Comparison of ENCODE assay signal across 25 mouse cellular contexts in genomic region chr13:109298852-109299251, GRCm38 (mm10).
A peak's percentile ranks its signal among the peaks of the same experiment; 100 is the strongest.
DNase-seq lines count a peak whose midpoint lies in the region; ATAC-seq and TF ChIP-seq lines count a peak whose summit lies in the region.
"Had no signal": no experiment of that assay in that cellular context is flagged by ENCODE, and none has a peak within 500 bp of the region (broad histone marks: within the 10 kb centered on the region; RNA-seq: fewer than 3 reads in every experiment).

No protein-coding gene starts in this region.

- H3K9me3 ChIP-seq in liver, embryonic 13.5 days (replicated peaks), result no peaks in the 10 kb centered on the region
- H3K9me3 ChIP-seq in MEL (replicated peaks; ENCODE audit: insufficient read depth, low read length), result no peaks in the 10 kb centered on the region
- no peaks in the 10 kb centered on the region for H3K9me3 ChIP-seq in liver, postnatal 0 days (ENCODE audit: low read length)
- H3K9me3 ChIP-seq: forebrain, embryonic 12.5 days; heart, embryonic 15.5 days; midbrain, embryonic 13.5 days; neural tube, embryonic 15.5 days had no signal

- no peak for TF ChIP-seq EP300 in MEL (IDR thresholded peaks at IDR 0.05; ENCODE audit: low read depth in 1 of 2, low read length in 2 of 2)
- no peak for TF ChIP-seq EP300 in liver, postnatal 0 days (IDR thresholded peaks at IDR 0.05; ENCODE audit: low read depth)

- H3K4me1 ChIP-seq in liver, embryonic 13.5 days (replicated peaks), result no peaks in the 10 kb centered on the region
- H3K4me1 ChIP-seq in MEL (ENCODE audit: control insufficient read depth in 1 of 2, insufficient read depth in 2 of 2, low read length in 2 of 2), result no peaks in the 10 kb centered on the region
- H3K4me1 ChIP-seq in liver, postnatal 0 days (ENCODE audit: insufficient read depth), result no peaks in the 10 kb centered on the region

- H3K9ac ChIP-seq in liver, embryonic 13.5 days, result no peak overlapping the region
- no peak overlapping the region for H3K9ac ChIP-seq in MEL (ENCODE audit: control insufficient read depth, low read depth, low read length, poor library complexity, severe bottlenecking)
- no peak overlapping the region for H3K9ac ChIP-seq in liver, postnatal 0 days (replicated peaks)
- H3K9ac ChIP-seq: forebrain, embryonic 12.5 days; heart, embryonic 15.5 days; liver, embryonic 14.5 days; midbrain, embryonic 13.5 days; neural tube, embryonic 15.5 days had no signal

- no peak for TF ChIP-seq CTCF in MEL (IDR thresholded peaks at IDR 0.05 in 2 of 3, conservative IDR thresholded peaks at IDR 0.05 in 1 of 3; ENCODE audit: control insufficient read depth in 1 of 3, insufficient read depth in 1 of 3, low read depth in 2 of 3, low read length in 3 of 3, poor library complexity in 1 of 3, severe bottlenecking in 1 of 3)
- no peak for TF ChIP-seq CTCF in liver, postnatal 0 days (IDR thresholded peaks at IDR 0.05; ENCODE audit: low read depth)

- 21% methylated on average over 7 of the region's 7 CpGs for WGBS in liver, embryonic 13.5 days (ENCODE audit: insufficient replicate concordance)
- WGBS in liver, postnatal 0 days (ENCODE audit: insufficient replicate concordance), result 33% methylated on average over 7 of the region's 7 CpGs

- no peaks in the 10 kb centered on the region for H3K27me3 ChIP-seq in liver, embryonic 13.5 days
- H3K27me3 ChIP-seq in MEL (ENCODE audit: control insufficient read depth in 1 of 2, insufficient read depth in 2 of 2, low read length in 2 of 2), result peaks cover 0 to 3% of the 10 kb centered on the region in 2 experiments; a peak in 1 of 4 replicates
- no peaks in the 10 kb centered on the region for H3K27me3 ChIP-seq in liver, postnatal 0 days (ENCODE audit: insufficient read depth, low read length)
- H3K27me3 ChIP-seq: forebrain, embryonic 12.5 days; heart, embryonic 15.5 days; midbrain, embryonic 13.5 days; neural tube, embryonic 15.5 days had no signal

- no peak overlapping the region for H3K4me3 ChIP-seq in liver, embryonic 13.5 days (replicated peaks)
- no peak overlapping the region for H3K4me3 ChIP-seq in MEL (ENCODE audit: control insufficient read depth in 1 of 2, insufficient read depth in 1 of 2, low read depth in 2 of 2, low read length in 2 of 2)
- H3K4me3 ChIP-seq in liver, postnatal 0 days (ENCODE audit: low read depth, low read length), result no peak overlapping the region
- H3K4me3 ChIP-seq: forebrain, embryonic 12.5 days; heart, adult 2 months; heart, embryonic 15.5 days; left cerebral cortex, adult 2 months; midbrain, embryonic 13.5 days; myocyte; neural tube, embryonic 15.5 days had no signal

- no peak for TF ChIP-seq RAD21 in MEL (IDR thresholded peaks at IDR 0.05; ENCODE audit: low read depth, low read length)

- H3K79me2 ChIP-seq in MEL (ENCODE audit: control insufficient read depth, insufficient read depth, low read length, poor library complexity), result no peaks in the 10 kb centered on the region

- no peak for TF ChIP-seq POLR2A in MEL (IDR thresholded peaks at IDR 0.05; ENCODE audit: control insufficient read depth in 1 of 2, insufficient read depth in 1 of 2, low read depth in 1 of 2, low read length in 2 of 2, poor library complexity in 1 of 2)

- H3K4me2 ChIP-seq in liver, embryonic 13.5 days, result no peak overlapping the region
- peak overlapping the region; percentile 40; the same call in 1 of the 2 replicates for H3K4me2 ChIP-seq in liver, postnatal 0 days (ENCODE audit: low read depth, low read length)
- H3K4me2 ChIP-seq: forebrain, embryonic 12.5 days; heart, embryonic 15.5 days; midbrain, embryonic 13.5 days; neural tube, embryonic 15.5 days had no signal

- no peaks in the 10 kb centered on the region for H3K36me3 ChIP-seq in liver, embryonic 13.5 days
- H3K36me3 ChIP-seq in MEL (ENCODE audit: control insufficient read depth in 1 of 2, insufficient read depth in 2 of 2, low read length in 2 of 2), result no peaks in the 10 kb centered on the region
- no peaks in the 10 kb centered on the region for H3K36me3 ChIP-seq in liver, postnatal 0 days (replicated peaks; ENCODE audit: insufficient read depth, low read length)
- H3K36me3 ChIP-seq: forebrain, embryonic 12.5 days; heart, embryonic 15.5 days; midbrain, embryonic 13.5 days; neural tube, embryonic 15.5 days had no signal

- ATAC-seq in liver, embryonic 13.5 days (ENCODE audit: low read depth), result peak; percentile 26; the same call in 1 of the 2 replicates
- peak; percentile 36; the same call in 1 of the 2 replicates for ATAC-seq in liver, postnatal 0 days
- peak; percentile 85 for ATAC-seq in monocyte, adult 5-6 weeks (replicated peaks; ENCODE audit: insufficient number of reproducible peaks, low FRiP score, low TSS enrichment, poor library complexity, severe bottlenecking)
- ATAC-seq: midbrain, embryonic 13.5 days had no signal

- no peak overlapping the region for H3K27ac ChIP-seq in liver, embryonic 13.5 days
- no peak overlapping the region for H3K27ac ChIP-seq in MEL (ENCODE audit: control insufficient read depth, low read depth, low read length)
- no peak overlapping the region for H3K27ac ChIP-seq in liver, postnatal 0 days (ENCODE audit: low read depth)
- H3K27ac ChIP-seq: forebrain, embryonic 12.5 days; heart, adult 2 months; heart, embryonic 15.5 days; left cerebral cortex, adult 2 months; liver, embryonic 14.5 days; midbrain, embryonic 13.5 days; neural tube, embryonic 15.5 days had no signal

- peak; percentile 3 for DNase-seq in liver, embryonic 13.5 days
- no peak for DNase-seq in liver
- peak; percentile 2 for DNase-seq in MEL (ENCODE audit: low read depth, low spot score)
- DNase-seq in liver, postnatal 0 days, result no peak
- no peak for DNase-seq in cerebellum, adult 9-11 months
- no peak for DNase-seq in layer of hippocampus, adult 8-10 months (ENCODE audit: low spot score in 2 of 2)
- no peak for DNase-seq in neural tube, embryonic 10.5 days (ENCODE audit: extremely low spot score, low spot score)
- DNase-seq: adrenal gland, postnatal 10 days; cerebellum, adult 8-10 months; gastrocnemius, postnatal 10 days; kidney, adult 9 months; kidney, postnatal 25 days; layer of hippocampus, adult 9-11 months; left cerebral cortex, postnatal 4 days; right cerebral cortex, postnatal 25 days; thymus, postnatal 25 days had no signal

TF ChIP-seq in MEL, 35 proteins besides CTCF, POLR2A, EP300 and RAD21:
- TF ChIP-seq ZNF384 (IDR thresholded peaks at IDR 0.05; ENCODE audit: low read depth, low read length) (no peak), JUND (IDR thresholded peaks at IDR 0.05; ENCODE audit: low read depth, low read length) (no peak), E2F4 (IDR thresholded peaks at IDR 0.05; ENCODE audit: borderline replicate concordance, low read depth, low read length) (no peak), NRF1 (IDR thresholded peaks at IDR 0.05; ENCODE audit: insufficient read depth, low read depth, low read length, poor library complexity, severe bottlenecking) (no peak), TBP (IDR thresholded peaks at IDR 0.05; ENCODE audit: low read depth, low read length) (no peak), MYB (IDR thresholded peaks at IDR 0.05; ENCODE audit: low read depth, low read length) (no peak), POLR2AphosphoS5 (IDR thresholded peaks at IDR 0.05; ENCODE audit: borderline replicate concordance, low read depth, low read length) (no peak), MAFK (IDR thresholded peaks at IDR 0.05; ENCODE audit: borderline replicate concordance, low read depth, low read length) (no peak), HCFC1 (IDR thresholded peaks at IDR 0.05; ENCODE audit: low read depth, low read length) (no peak)

Comparison
In these comparisons a context has a peak if more than half of its experiments do, and no peak if none do; other contexts are left out.
1. DNase-seq: peak in liver, embryonic 13.5 days (single experiment) and MEL (single experiment); none in liver (single experiment), liver, postnatal 0 days (single experiment), cerebellum, adult 9-11 months (single experiment), layer of hippocampus, adult 8-10 months (0 of 2) and neural tube, embryonic 10.5 days (single experiment).
2. ATAC-seq: peak in every context shown above with its lines; median percentile 85 in monocyte, adult 5-6 weeks; 36 in liver, postnatal 0 days; 26 in liver, embryonic 13.5 days.